Mouse (Mus musculus) lung, adult 2 months (tissue): ENCODE measurements around the gene Ppara. TPM values are rescaled to one million over a fixed set of nuclear protein-coding genes. Genes with fewer than 3 reads are reported as not detected.

Experiments
- DNase-seq: peaks from one replicate; pipeline ENCODE4 v3.0.0; 2022
- H3K4me1 ChIP-seq: fragments of 200-500 bp; 2 replicates; pipeline ENCODE4 v1.6.1; 2011; ENCODE audit warnings: low read length; ENCODE audit not compliant: control insufficient read depth, insufficient read depth
- H3K4me3 ChIP-seq: fragments of 200-500 bp; replicated peaks from 2 replicates; pipeline ENCODE3; 2011; ENCODE audit warnings: low read depth, mild to moderate bottlenecking, control low read depth, low read length; ENCODE audit errors: extremely low read depth
- CTCF ChIP-seq: fragments of 200-500 bp; IDR thresholded peaks from 2 replicates; pipeline ENCODE4 v1.5.1; 2011; ENCODE audit warnings: mild to moderate bottlenecking, low read length, control low read depth; ENCODE audit not compliant: insufficient read depth
- POLR2A ChIP-seq: fragments of 200-500 bp; IDR thresholded peaks from 2 replicates; pipeline ENCODE4 v1.6.1; 2011; ENCODE audit warnings: low read depth, mild to moderate bottlenecking, control low read depth, low read length, borderline replicate concordance; ENCODE audit errors: extremely low read depth
- WGBS: fragments of 180-500 bp; shearing (Covaris S2); methylation state at CpG from one replicate; pipeline ENCODE4 v1.1.7; 2018; 5-methylcytosine and 5-hydroxymethylcytosine counted together
- polyA plus RNA-seq: library from polyadenylated mRNA; depleted of rRNA; stranded (reverse); fragments of >200 nt; gene quantifications from 2 replicates; pipeline ENCODE4 v1.2.3, GENCODE M21; 2012

The Ppara gene
- polyA plus RNA-seq, 1 experiment = 2.3 TPM

- Histone ChIP-seq H3K4me3 (no peak overlapping the region), H3K4me1 (no peaks in the 10 kb centered on the region)
- 73% methylated on average over 3 of the region's 3 CpGs for WGBS
- TF ChIP-seq CTCF (no peak), POLR2A (no peak)
- no peak for DNase-seq
Observed at GRCm38 (mm10) chr15:85748466-85748865, 13.7 kb downstream of the Ppara start.

GRCm38 (mm10) chr15:85749141-85749540 is 14.4 kb downstream of the Ppara start:
- WGBS = 80% methylated on average over 9 of the region's 9 CpGs
- H3K4me1 ChIP-seq = no peaks in the 10 kb centered on the region
- no peak for DNase-seq
- no peak overlapping the region for H3K4me3 ChIP-seq
- TF ChIP-seq CTCF (no peak), POLR2A (no peak)

GRCm38 (mm10) chr15:85750115-85750514 is 15.3 kb downstream of the Ppara start:
- Histone ChIP-seq H3K4me3 (no peak overlapping the region), H3K4me1 (no peaks in the 10 kb centered on the region)
- WGBS = 85% methylated on average over 5 of the region's 5 CpGs
- TF ChIP-seq POLR2A (no peak), CTCF (no peak)
- no peak for DNase-seq

- H3K4me1 ChIP-seq = no peaks in the 10 kb centered on the region
- DNase-seq = no peak
- H3K4me3 ChIP-seq = no peak overlapping the region
- TF ChIP-seq CTCF (no peak), POLR2A (no peak)
- 81% methylated on average over 2 of the region's 2 CpGs for WGBS
Observed at GRCm38 (mm10) chr15:85752655-85753054, 17.9 kb downstream of the Ppara start.

- 82% methylated on average over 1 of the region's 1 CpGs for WGBS
- no peak overlapping the region for H3K4me3 ChIP-seq
- DNase-seq = no peak
- no peaks in the 10 kb centered on the region for H3K4me1 ChIP-seq
- TF ChIP-seq CTCF = no peak
- no peak for TF ChIP-seq POLR2A
Observed at GRCm38 (mm10) chr15:85754033-85754650, 19.4 kb downstream of the Ppara start.

- WGBS = 62% methylated on average over 6 of the region's 6 CpGs
- no peaks in the 10 kb centered on the region for H3K4me1 ChIP-seq
- no peak overlapping the region for H3K4me3 ChIP-seq
- DNase-seq = no peak
- TF ChIP-seq POLR2A (no peak), CTCF (no peak)
Observed at GRCm38 (mm10) chr15:85755214-85755613, 20.4 kb downstream of the Ppara start.

- DNase-seq = no peak
- Histone ChIP-seq H3K4me1 (no peaks in the 10 kb centered on the region), H3K4me3 (no peak overlapping the region)
- 48% methylated on average over 7 of the region's 7 CpGs for WGBS
- no peak for TF ChIP-seq CTCF
- no peak for TF ChIP-seq POLR2A
Observed at GRCm38 (mm10) chr15:85756611-85757010, 21.8 kb downstream of the Ppara start.

GRCm38 (mm10) chr15:85757768-85758167 is 23.0 kb downstream of the Ppara start:
- 97% methylated on average over 3 of the region's 3 CpGs for WGBS

GRCm38 (mm10) chr15:85762761-85763160 is 28.0 kb downstream of the Ppara start:
- 78% methylated on average over 4 of the region's 4 CpGs for WGBS
- H3K4me1 ChIP-seq = no peaks in the 10 kb centered on the region
- no peak for DNase-seq
- no peak overlapping the region for H3K4me3 ChIP-seq
- TF ChIP-seq POLR2A = no peak
- no peak for TF ChIP-seq CTCF

More at GRCm38 (mm10) chr15:85757768-85758167, 23.0 kb downstream of the Ppara start:
- Histone ChIP-seq H3K4me1 (no peaks in the 10 kb centered on the region), H3K4me3 (no peak overlapping the region)
- no peak for DNase-seq
- TF ChIP-seq POLR2A = no peak
- TF ChIP-seq CTCF = no peak

GRCm38 (mm10) chr15:85765022-85765421 is 30.2 kb downstream of the Ppara start:
- TF ChIP-seq CTCF (no peak), POLR2A (no peak)
- 48% methylated on average over 3 of the region's 3 CpGs for WGBS
- H3K4me1 ChIP-seq = no peaks in the 10 kb centered on the region
- no peak overlapping the region for H3K4me3 ChIP-seq
- no peak for DNase-seq
